Mouse (Mus musculus): Measurements from ENCODE around the gene C9orf72. TPM values are rescaled to one million over a fixed set of nuclear protein-coding genes. Genes with fewer than 3 reads are reported as not detected.

The C9orf72 gene
- total and polyA plus RNA-seq, 3 experiments = 4.1 to 4.2 TPM; not detected in 1

- Histone ChIP-seq H3K79me2 (ENCODE audit: control insufficient read depth, insufficient read depth, low read length, poor library complexity) (no peaks in the 10 kb centered on the region), H3K36me3 (ENCODE audit: control insufficient read depth in 1 of 2, insufficient read depth in 2 of 2, low read length in 2 of 2) (peaks cover 0 to 4% of the 10 kb centered on the region in 2 experiments; a peak in 2 of 4 replicates), H3K27ac (ENCODE audit: control insufficient read depth, low read depth, low read length) (no peak overlapping the region), H3K4me3 (ENCODE audit: control insufficient read depth in 1 of 2, insufficient read depth in 1 of 2, low read depth in 2 of 2, low read length in 2 of 2) (no peak overlapping the region), H3K9ac (ENCODE audit: control insufficient read depth, low read depth, low read length, poor library complexity, severe bottlenecking) (no peak overlapping the region), H3K9me3 (replicated peaks; ENCODE audit: insufficient read depth, low read length) (no peaks in the 10 kb centered on the region), H3K4me1 (ENCODE audit: control insufficient read depth in 1 of 2, insufficient read depth in 2 of 2, low read length in 2 of 2) (peaks cover 5 to 8% of the 10 kb centered on the region in 2 experiments; a peak in 3 of 4 replicates), H3K27me3 (ENCODE audit: control insufficient read depth in 1 of 2, insufficient read depth in 2 of 2, low read length in 2 of 2) (no peaks in the 10 kb centered on the region)
- no peak for TF ChIP-seq BHLHE40 (IDR thresholded peaks at IDR 0.05; ENCODE audit: borderline replicate concordance, low read depth, low read length)
- no peak for TF ChIP-seq MEF2A (IDR thresholded peaks at IDR 0.05; ENCODE audit: extremely low read depth, insufficient replicate concordance, low read depth, low read length, poor library complexity, severe bottlenecking)
- no peak for TF ChIP-seq NRF1 (IDR thresholded peaks at IDR 0.05; ENCODE audit: insufficient read depth, low read depth, low read length, poor library complexity, severe bottlenecking)
- TF ChIP-seq UBTF (IDR thresholded peaks at IDR 0.05; ENCODE audit: borderline replicate concordance, insufficient read depth, low read depth, low read length) = no peak
- TF ChIP-seq JUND (IDR thresholded peaks at IDR 0.05; ENCODE audit: low read depth, low read length) = no peak
- no peak for TF ChIP-seq USF2 (IDR thresholded peaks at IDR 0.05; ENCODE audit: borderline replicate concordance in 1 of 2, insufficient read depth in 1 of 2, low read depth in 1 of 2, low read length in 2 of 2)
- DNase-seq (ENCODE audit: low read depth, low spot score) = no peak
Observed at GRCm38 (mm10) chr4:35143472-35144102, 82.4 kb downstream of the C9orf72 start.

Other genes starting within 250 kb of the C9orf72 start
- not detected in 2 replicates for gene Ifnk, start 74.1 kb downstream of the C9orf72 start, total RNA-seq (2012; rRNA removed)
- gene Ifnk, start 74.1 kb downstream of the C9orf72 start, polyA plus RNA-seq (2012; ENCODE audit: insufficient read depth in 1 of 2, insufficient read length in 2 of 2, low read depth in 1 of 2, low replicate concordance in 2 of 2, missing spikeins in 1 of 2) = not detected
- gene Mob3b, start 68.7 kb downstream of the C9orf72 start, total RNA-seq (2012; rRNA removed) = 3.8 and 4.0 TPM in 2 replicates
- 1 to 10 TPM in 1 of 2 experiments, not detected in 1; 4.2 TPM for gene Mob3b, start 68.7 kb downstream of the C9orf72 start, polyA plus RNA-seq (2012; ENCODE audit: insufficient read depth in 1 of 2, insufficient read length in 2 of 2, low read depth in 1 of 2, low replicate concordance in 2 of 2, missing spikeins in 1 of 2)